Mouse (Mus musculus) MEL (cell line): ENCODE measurements around the gene Ros1.

Source experiments
- BHLHE40 ChIP-seq: IDR thresholded peaks from 2 replicates; pipeline ENCODE4 v1.6.1; 2012; ENCODE audit warnings: low read depth, mild to moderate bottlenecking, inconsistent platforms, low read length, improper control_type of control experiment, borderline replicate concordance
- CTCF ChIP-seq, 3 experiments: IDR thresholded peaks in 2 of 3; conservative IDR thresholded peaks in 1 of 3; 2 replicates each; pipeline ENCODE4 v1.5.1; 2011 to 2012; ENCODE audit warnings: low read length in 3 of 3, low read depth in 2 of 3, mild to moderate bottlenecking in 2 of 3, improper control_type of control experiment in 1 of 3, inconsistent platforms in 1 of 3, mixed read lengths in 1 of 3, moderate library complexity in 1 of 3; ENCODE audit not compliant: control insufficient read depth in 1 of 3, insufficient read depth in 1 of 3, poor library complexity in 1 of 3, severe bottlenecking in 1 of 3
- GATA1 ChIP-seq: IDR thresholded peaks from 2 replicates; pipeline ENCODE4 v1.6.1; 2011; ENCODE audit warnings: low read depth, low read length, improper control_type of control experiment
- HCFC1 ChIP-seq: IDR thresholded peaks from 2 replicates; pipeline ENCODE4 v1.6.1; 2012; ENCODE audit warnings: low read depth, mild to moderate bottlenecking, inconsistent platforms, low read length, improper control_type of control experiment, moderate library complexity
- MAX ChIP-seq: IDR thresholded peaks from 2 replicates; pipeline ENCODE4 v1.6.1; 2011; ENCODE audit warnings: low read length, improper control_type of control experiment
- POLR2A ChIP-seq, 2 experiments: IDR thresholded peaks; 2 replicates each; pipeline ENCODE4 v1.6.1; 2011 to 2012; ENCODE audit warnings: low read length in 2 of 2, mild to moderate bottlenecking in 2 of 2, control low read depth in 1 of 2, improper control_type of control experiment in 1 of 2, low read depth in 1 of 2, moderate library complexity in 1 of 2; ENCODE audit not compliant: control insufficient read depth in 1 of 2, insufficient read depth in 1 of 2, poor library complexity in 1 of 2
- POLR2AphosphoS5 ChIP-seq: IDR thresholded peaks from 2 replicates; pipeline ENCODE4 v1.6.1; 2012; ENCODE audit warnings: low read depth, borderline replicate concordance, mild to moderate bottlenecking, inconsistent platforms, low read length, moderate library complexity, mixed read lengths
- SIN3A ChIP-seq: IDR thresholded peaks from 2 replicates; pipeline ENCODE4 v1.6.1; 2012; ENCODE audit warnings: low read length, improper control_type of control experiment, inconsistent platforms
- TBP ChIP-seq: IDR thresholded peaks from 2 replicates; pipeline ENCODE4 v1.8.0; 2011; ENCODE audit warnings: low read depth, low read length, improper control_type of control experiment
- TCF12 ChIP-seq: IDR thresholded peaks from 2 replicates; pipeline ENCODE4 v1.6.1; 2014; ENCODE audit warnings: low read depth, mild to moderate bottlenecking, inconsistent platforms, low read length, improper control_type of control experiment, moderate library complexity
- USF1 ChIP-seq: IDR thresholded peaks from 2 replicates; pipeline ENCODE4 v1.6.1; 2014; ENCODE audit warnings: low read depth, mild to moderate bottlenecking, inconsistent platforms, low read length, improper control_type of control experiment, moderate library complexity
- ZNF384 ChIP-seq: IDR thresholded peaks from 2 replicates; pipeline ENCODE4 v1.6.1; 2012; ENCODE audit warnings: low read depth, mild to moderate bottlenecking, inconsistent platforms, low read length, improper control_type of control experiment

DNA sequence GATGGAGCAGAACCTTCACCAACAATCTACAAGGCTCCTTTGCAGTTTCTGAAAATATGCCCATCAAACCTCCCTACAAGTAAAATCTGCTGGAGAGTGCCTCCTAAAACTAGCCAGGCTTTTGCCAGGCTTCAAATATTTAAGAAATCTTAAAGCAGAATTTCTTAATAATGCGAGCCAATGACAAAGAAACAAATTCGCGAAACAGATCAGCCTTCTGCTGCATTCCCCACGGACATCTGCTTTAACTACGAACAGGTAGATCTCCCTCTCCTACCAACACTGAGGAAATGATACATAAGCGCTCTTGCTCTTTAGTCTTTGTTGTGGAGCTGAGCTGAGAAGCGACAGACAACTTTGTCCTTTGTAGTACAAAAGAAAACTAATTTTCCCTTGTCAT lies 169.2 kb downstream of the Ros1 start:
- TF ChIP-seq TBP (no peak), BHLHE40 (no peak), TCF12 (no peak), CTCF (IDR thresholded peaks at IDR 0.05 in 2 of 3, conservative IDR thresholded peaks at IDR 0.05 in 1 of 3; ENCODE audit: control insufficient read depth in 1 of 3, insufficient read depth in 1 of 3, low read depth in 2 of 3, low read length in 3 of 3, poor library complexity in 1 of 3, severe bottlenecking in 1 of 3) (no peak), POLR2A (IDR thresholded peaks at IDR 0.05; ENCODE audit: control insufficient read depth in 1 of 2, insufficient read depth in 1 of 2, low read depth in 1 of 2, low read length in 2 of 2, poor library complexity in 1 of 2) (no peak), USF1 (no peak), GATA1 (no peak), SIN3A (no peak), ZNF384 (no peak), MAX (no peak), POLR2AphosphoS5 (no peak), HCFC1 (no peak)
